Mouse (Mus musculus): ENCODE measurements around the gene Tspear. TPM values are rescaled to one million over a fixed set of nuclear protein-coding genes. Genes with fewer than 3 reads are reported as not detected.

Tspear gene
- polyA plus RNA-seq, 1 experiment from 2014 or later, result 0.05 TPM

GRCm38 (mm10) chr10:77922681-77923080 lies 236.3 kb downstream of the Tspear start:
- Histone ChIP-seq H3K36me3 (no peaks in the 10 kb centered on the region), H3K27me3 (replicated peaks) (peaks cover 9% of the 10 kb centered on the region; the same call in 1 of the 2 replicates), H3K4me3 (no peak overlapping the region), H3K9ac (no peak overlapping the region), H3K9me3 (replicated peaks) (no peaks in the 10 kb centered on the region), H3K4me2 (no peak overlapping the region), H3K4me1 (no peaks in the 10 kb centered on the region), H3K27ac (no peak overlapping the region)
- 45% methylated on average over 4 of the region's 4 CpGs for WGBS (ENCODE audit: insufficient replicate concordance)
- ATAC-seq, result no peak

GRCm38 (mm10) chr10:77926140-77926539 lies 239.8 kb downstream of the Tspear start:
- no peak overlapping the region for H3K4me3 ChIP-seq
- H3K4me2 ChIP-seq, result no peak overlapping the region
- no peak overlapping the region for H3K9ac ChIP-seq
- H3K9me3 ChIP-seq (replicated peaks), result no peaks in the 10 kb centered on the region
- H3K4me1 ChIP-seq, result no peaks in the 10 kb centered on the region
- H3K36me3 ChIP-seq, result no peaks in the 10 kb centered on the region
- peaks cover 9% of the 10 kb centered on the region; the same call in 1 of the 2 replicates for H3K27me3 ChIP-seq (replicated peaks)
- no peak for ATAC-seq
- WGBS (ENCODE audit: insufficient replicate concordance), result 26% methylated on average over 7 of the region's 7 CpGs
- H3K27ac ChIP-seq, result no peak overlapping the region

GRCm38 (mm10) chr10:77927375-77927774 lies 241.0 kb downstream of the Tspear start:
- Histone ChIP-seq H3K9ac (no peak overlapping the region), H3K27ac (no peak overlapping the region), H3K4me3 (no peak overlapping the region), H3K27me3 (replicated peaks) (peaks cover 9% of the 10 kb centered on the region; the same call in 1 of the 2 replicates), H3K4me2 (no peak overlapping the region), H3K4me1 (no peaks in the 10 kb centered on the region), H3K36me3 (no peaks in the 10 kb centered on the region), H3K9me3 (replicated peaks) (no peaks in the 10 kb centered on the region)
- WGBS (ENCODE audit: insufficient replicate concordance), result 74% methylated on average over 10 of the region's 10 CpGs
- no peak for ATAC-seq

MicroRNA genes within 50 kb of the gene (microRNA counts, 519-probe panel; counts per million panel counts)
- 582 counts per million, percentile 70 among the panel's probes with 10 or more counts for microRNA mmu-miR-1930

Small RNA genes lying within 50 kb of the gene (microRNA-seq; reads per million reads assigned to microRNA genes)
- 20.0 reads per million, percentile 31 among the genes with 10 or more reads in this experiment for gene Mir1930

Other genes with a start within 250 kb of the Tspear start
- gene Fam207a, start 170.8 kb upstream of the Tspear start, polyA plus RNA-seq (2016; fragmentation: Nextera tagmentation; extraction: Ambion mirVana), result 32.7 and 33.7 TPM in 2 replicates
- 13.5 and 13.9 TPM in 2 replicates for gene Itgb2, start 156.3 kb upstream of the Tspear start, polyA plus RNA-seq (2016; fragmentation: Nextera tagmentation; extraction: Ambion mirVana)
- gene Pttg1ip, start 104.8 kb upstream of the Tspear start, polyA plus RNA-seq (2016; fragmentation: Nextera tagmentation; extraction: Ambion mirVana), result 68.8 and 72.8 TPM in 2 replicates
- gene Sumo3, start 80.5 kb upstream of the Tspear start, polyA plus RNA-seq (2016; fragmentation: Nextera tagmentation; extraction: Ambion mirVana), result 138 and 146 TPM in 2 replicates
- 5.1 TPM in 1 of 2 replicates, not detected in the other for gene Gm49325, start 80.4 kb upstream of the Tspear start, polyA plus RNA-seq (2016; fragmentation: Nextera tagmentation; extraction: Ambion mirVana)
- gene Ube2g2, start 64.3 kb upstream of the Tspear start, polyA plus RNA-seq (2016; fragmentation: Nextera tagmentation; extraction: Ambion mirVana), result 55.7 and 59.9 TPM in 2 replicates
- not detected in 2 replicates for gene Gm19402, start 4.2 kb downstream of the Tspear start, polyA plus RNA-seq (2016; fragmentation: Nextera tagmentation; extraction: Ambion mirVana)
- gene Gm9508, start 10.7 kb downstream of the Tspear start, polyA plus RNA-seq (2016; fragmentation: Nextera tagmentation; extraction: Ambion mirVana), result not detected in 2 replicates
- not detected in 2 replicates for gene Gm10272, start 20.1 kb downstream of the Tspear start, polyA plus RNA-seq (2016; fragmentation: Nextera tagmentation; extraction: Ambion mirVana)
- not detected in 2 replicates for gene Gm10024, start 24.9 kb downstream of the Tspear start, polyA plus RNA-seq (2016; fragmentation: Nextera tagmentation; extraction: Ambion mirVana)
- not detected in 2 replicates for gene Gm10142, start 29.2 kb downstream of the Tspear start, polyA plus RNA-seq (2016; fragmentation: Nextera tagmentation; extraction: Ambion mirVana)
- not detected in 2 replicates for gene Krtap12-1, start 34.0 kb downstream of the Tspear start, polyA plus RNA-seq (2016; fragmentation: Nextera tagmentation; extraction: Ambion mirVana)
- gene Gm10100, start 39.9 kb downstream of the Tspear start, polyA plus RNA-seq (2016; fragmentation: Nextera tagmentation; extraction: Ambion mirVana), result not detected in 2 replicates
- gene Gm18596, start 56.1 kb downstream of the Tspear start, polyA plus RNA-seq (2016; fragmentation: Nextera tagmentation; extraction: Ambion mirVana), result not detected in 2 replicates
- not detected in 2 replicates for gene Gm9736, start 64.8 kb downstream of the Tspear start, polyA plus RNA-seq (2016; fragmentation: Nextera tagmentation; extraction: Ambion mirVana)
- gene Gm3233, start 73.1 kb downstream of the Tspear start, polyA plus RNA-seq (2016; fragmentation: Nextera tagmentation; extraction: Ambion mirVana), result not detected in 2 replicates
- not detected in 2 replicates for gene Gm3238, start 84.8 kb downstream of the Tspear start, polyA plus RNA-seq (2016; fragmentation: Nextera tagmentation; extraction: Ambion mirVana)
- gene Gm7138, start 90.4 kb downstream of the Tspear start, polyA plus RNA-seq (2016; fragmentation: Nextera tagmentation; extraction: Ambion mirVana), result not detected in 2 replicates
- gene Gm3250, start 96.0 kb downstream of the Tspear start, polyA plus RNA-seq (2016; fragmentation: Nextera tagmentation; extraction: Ambion mirVana), result not detected in 2 replicates
- not detected in 2 replicates for gene Gm7137, start 101.6 kb downstream of the Tspear start, polyA plus RNA-seq (2016; fragmentation: Nextera tagmentation; extraction: Ambion mirVana)
- not detected in 2 replicates for gene Gm9639, start 108.5 kb downstream of the Tspear start, polyA plus RNA-seq (2016; fragmentation: Nextera tagmentation; extraction: Ambion mirVana)
- gene Gm19668, start 112.6 kb downstream of the Tspear start, polyA plus RNA-seq (2016; fragmentation: Nextera tagmentation; extraction: Ambion mirVana), result not detected in 2 replicates
- not detected in 2 replicates for gene Gm9507, start 125.3 kb downstream of the Tspear start, polyA plus RNA-seq (2016; fragmentation: Nextera tagmentation; extraction: Ambion mirVana)
- gene Gm2696, start 128.1 kb downstream of the Tspear start, polyA plus RNA-seq (2016; fragmentation: Nextera tagmentation; extraction: Ambion mirVana), result not detected in 2 replicates
- gene Krtap10-4, start 140.5 kb downstream of the Tspear start, polyA plus RNA-seq (2016; fragmentation: Nextera tagmentation; extraction: Ambion mirVana), result not detected in 2 replicates
- not detected in 2 replicates for gene Krtap10-10, start 149.4 kb downstream of the Tspear start, polyA plus RNA-seq (2016; fragmentation: Nextera tagmentation; extraction: Ambion mirVana)
- not detected in 2 replicates for gene Gm36176, start 160.2 kb downstream of the Tspear start, polyA plus RNA-seq (2016; fragmentation: Nextera tagmentation; extraction: Ambion mirVana)
- gene Gm10318, start 166.3 kb downstream of the Tspear start, polyA plus RNA-seq (2016; fragmentation: Nextera tagmentation; extraction: Ambion mirVana), result not detected in 2 replicates
- gene Gm3285, start 175.4 kb downstream of the Tspear start, polyA plus RNA-seq (2016; fragmentation: Nextera tagmentation; extraction: Ambion mirVana), result not detected in 2 replicates
- gene Lrrc3, start 216.0 kb downstream of the Tspear start, polyA plus RNA-seq (2016; fragmentation: Nextera tagmentation; extraction: Ambion mirVana), result 8.5 and 8.7 TPM in 2 replicates